Mouse (Mus musculus) midbrain, embryonic 10.5 days (tissue): Measurements from ENCODE around the gene Mgat3. TPM values are rescaled to one million over a fixed set of nuclear protein-coding genes. Genes with fewer than 3 reads are reported as not detected.

Experiments
- DNase-seq: peaks from one replicate; pipeline ENCODE4 v3.0.0-alpha.2; 2017; ENCODE audit warnings: low spot score
- H3K27ac ChIP-seq: fragments of 300-500 bp; sonication (generic); replicated peaks from 2 replicates; pipeline ENCODE4 v1.5.1; 2016; ENCODE audit warnings: mild to moderate bottlenecking
- H3K27me3 ChIP-seq: fragments of 300-500 bp; sonication (generic); 2 replicates; pipeline ENCODE4 v1.6.1; 2016; ENCODE audit warnings: low read depth, mild to moderate bottlenecking; ENCODE audit not compliant: poor library complexity, severe bottlenecking
- H3K36me3 ChIP-seq: fragments of 300-500 bp; sonication (generic); 2 replicates; pipeline ENCODE4 v1.6.1; 2016; ENCODE audit warnings: mild to moderate bottlenecking, moderate library complexity
- H3K4me1 ChIP-seq: fragments of 300-500 bp; sonication (generic); 2 replicates; pipeline ENCODE4 v1.6.1; 2016
- H3K4me3 ChIP-seq: fragments of 300-500 bp; sonication (generic); 2 replicates; pipeline ENCODE4 v1.5.1; 2016; ENCODE audit warnings: mild to moderate bottlenecking, moderate library complexity
- H3K9me3 ChIP-seq: fragments of 300-500 bp; sonication (generic); replicated peaks from 2 replicates; pipeline ENCODE4 v1.6.1; 2016; ENCODE audit warnings: mild to moderate bottlenecking
- WGBS: fragments of 180-500 bp; shearing (Covaris S2); methylation state at CpG from one replicate; pipeline ENCODE4 v1.1.7; 2016; 5-methylcytosine and 5-hydroxymethylcytosine counted together
- polyA plus RNA-seq: library from polyadenylated mRNA; unstranded; fragments of >200 nt; fragmentation: Nextera tagmentation; extraction: Ambion mirVana; gene quantifications from 2 replicates; pipeline ENCODE4 v1.2.1, GENCODE M21; 2016

Gene Mgat3
- polyA plus RNA-seq, 1 experiment from 2014 or later = 5.9 TPM

DNA sequence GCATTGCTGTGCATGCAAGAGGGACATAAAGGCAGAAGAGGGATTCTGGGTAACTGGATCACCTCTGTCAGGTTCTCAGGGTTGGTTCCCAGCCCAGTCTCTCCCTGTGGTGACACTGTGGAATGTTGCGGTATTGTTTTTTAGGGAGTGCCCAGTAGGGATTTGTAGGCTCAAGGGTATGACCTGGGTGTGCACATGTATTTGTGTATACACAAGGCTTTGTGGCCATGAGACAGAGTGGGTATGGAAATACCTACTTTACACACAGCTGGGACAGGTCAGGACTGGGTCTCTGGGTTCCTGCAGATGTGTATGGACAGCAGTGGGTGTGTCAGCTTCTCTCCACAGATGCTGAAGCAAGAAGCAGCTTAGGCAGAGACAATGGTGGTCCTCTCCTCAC is 4.0 kb upstream of the Mgat3 start:
- no peak overlapping the region for H3K4me3 ChIP-seq
- DNase-seq = no peak
- no peak overlapping the region for H3K27ac ChIP-seq
- peaks cover 34% of the 10 kb centered on the region for H3K4me1 ChIP-seq
- H3K36me3 ChIP-seq = no peaks in the 10 kb centered on the region
- no peaks in the 10 kb centered on the region for H3K9me3 ChIP-seq
- peaks cover 31% of the 10 kb centered on the region for H3K27me3 ChIP-seq
- WGBS = 100% methylated on average over 1 of the region's 1 CpGs

DNA sequence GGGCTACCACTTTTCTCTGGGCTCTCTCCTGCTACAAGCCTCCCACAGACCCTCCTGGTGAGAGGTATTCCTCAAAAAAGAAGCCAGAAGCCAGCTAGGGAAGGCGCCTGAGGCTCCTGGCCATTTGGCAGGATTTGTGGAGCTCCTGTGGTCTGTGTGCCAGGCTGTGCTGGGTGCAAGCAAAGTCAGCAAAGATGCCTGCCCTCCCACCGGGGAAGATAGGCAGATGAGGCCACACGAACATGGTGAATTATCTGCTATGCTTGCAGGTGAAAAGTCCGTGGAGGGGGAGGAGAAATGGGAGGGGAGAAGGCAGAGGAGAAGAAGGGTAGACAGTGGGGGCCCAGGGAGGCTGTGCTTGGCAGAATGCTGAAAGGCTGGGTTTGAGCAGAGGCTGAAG is 3.2 kb upstream of the Mgat3 start:
- H3K4me3 ChIP-seq = no peak overlapping the region
- WGBS = 55% methylated on average over 4 of the region's 4 CpGs
- no peak for DNase-seq
- H3K27ac ChIP-seq = 0 out of 2 replicates have a peak overlapping the region, but pooled peaks have one; percentile 2
- peaks cover 31% of the 10 kb centered on the region for H3K27me3 ChIP-seq
- H3K36me3 ChIP-seq = no peaks in the 10 kb centered on the region
- H3K4me1 ChIP-seq = peaks cover 43% of the 10 kb centered on the region
- no peaks in the 10 kb centered on the region for H3K9me3 ChIP-seq

DNA sequence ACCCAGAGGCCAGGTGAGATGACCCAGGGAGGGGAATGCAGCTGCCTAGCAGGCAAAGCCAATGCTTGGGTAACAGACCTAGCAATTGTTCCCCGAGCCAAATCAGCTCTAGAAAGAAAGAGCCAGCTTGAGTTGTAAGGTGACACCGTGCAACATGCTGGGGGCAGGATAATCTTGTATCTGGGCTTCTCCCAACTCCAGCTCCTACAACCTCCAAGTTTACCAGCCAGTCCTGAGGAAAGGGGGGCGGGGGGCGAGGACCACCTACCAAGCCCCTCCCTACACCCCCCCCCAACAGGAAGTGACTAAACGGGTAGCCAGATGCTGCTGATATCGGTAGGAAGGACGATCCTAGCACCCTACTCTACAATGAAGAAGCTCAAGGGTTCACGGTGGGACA is 2.2 kb upstream of the Mgat3 start:
- Histone ChIP-seq H3K4me3 (peak overlapping the region; percentile 22; the same call in 1 of the 2 replicates), H3K9me3 (no peaks in the 10 kb centered on the region), H3K4me1 (peaks cover 51% of the 10 kb centered on the region), H3K27ac (0 out of 2 replicates have a peak overlapping the region, but pooled peaks have one; percentile 9), H3K36me3 (no peaks in the 10 kb centered on the region), H3K27me3 (peaks cover 31% of the 10 kb centered on the region)
- DNase-seq = no peak
- 8% methylated on average over 8 of the region's 8 CpGs for WGBS

- Histone ChIP-seq H3K27me3 (peaks cover 31% of the 10 kb centered on the region), H3K27ac (0 out of 2 replicates have a peak overlapping the region, but pooled peaks have one; percentile 9), H3K36me3 (no peaks in the 10 kb centered on the region), H3K4me1 (peaks cover 53% of the 10 kb centered on the region), H3K4me3 (peak overlapping the region; percentile 22; the same call in 1 of the 2 replicates), H3K9me3 (no peaks in the 10 kb centered on the region)
- 16% methylated on average over 6 of the region's 6 CpGs for WGBS
- DNase-seq = no peak
Measured at GRCm38 (mm10) chr15:80171791-80172190, 1.7 kb upstream of the Mgat3 start.

- Histone ChIP-seq H3K4me1 (peaks cover 54% of the 10 kb centered on the region), H3K9me3 (no peaks in the 10 kb centered on the region), H3K4me3 (peak overlapping the region; percentile 97), H3K27me3 (peaks cover 31% of the 10 kb centered on the region), H3K36me3 (no peaks in the 10 kb centered on the region), H3K27ac (peak overlapping the region; percentile 98)
- peak; percentile 62 for DNase-seq
- under 1% methylated on average over 52 of the region's 60 CpGs for WGBS
Measured at GRCm38 (mm10) chr15:80173781-80174597, 468 bp downstream of the Mgat3 start.

DNA sequence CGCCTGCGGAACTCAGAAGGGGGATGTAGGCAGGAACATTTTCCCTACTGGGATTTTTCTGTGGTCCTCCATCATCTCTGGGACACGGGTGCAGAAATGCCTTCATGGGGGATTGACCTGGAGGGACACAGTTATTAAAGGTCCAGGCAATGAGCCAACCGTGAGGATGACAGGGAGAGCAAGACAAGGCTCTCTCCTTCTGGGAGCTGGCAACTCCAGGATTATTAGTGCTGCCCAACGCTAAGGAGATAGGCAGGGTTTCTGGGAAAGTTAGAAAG is 1.0 kb downstream of the Mgat3 start:
- no peak for DNase-seq
- Histone ChIP-seq H3K4me1 (peaks cover 52% of the 10 kb centered on the region), H3K9me3 (no peaks in the 10 kb centered on the region), H3K27ac (peak overlapping the region; percentile 98), H3K36me3 (no peaks in the 10 kb centered on the region), H3K27me3 (peaks cover 31% of the 10 kb centered on the region), H3K4me3 (peak overlapping the region; percentile 97)
- 0% methylated on average over 5 of the region's 5 CpGs for WGBS

- Histone ChIP-seq H3K4me1 (peaks cover 47% of the 10 kb centered on the region), H3K27ac (no peak overlapping the region), H3K27me3 (peaks cover 26% of the 10 kb centered on the region), H3K36me3 (0 out of 2 replicates have a peak, but pooled peaks cover under 1% of the 10 kb centered on the region), H3K4me3 (peak overlapping the region; percentile 97), H3K9me3 (no peaks in the 10 kb centered on the region)
- DNase-seq = no peak
- 85% methylated on average over 9 of the region's 9 CpGs for WGBS
Measured at GRCm38 (mm10) chr15:80175316-80175715, 1.8 kb downstream of the Mgat3 start.

- 86% methylated on average over 6 of the region's 6 CpGs for WGBS
- Histone ChIP-seq H3K27me3 (peaks cover 22% of the 10 kb centered on the region), H3K4me1 (peaks cover 47% of the 10 kb centered on the region), H3K27ac (no peak overlapping the region), H3K4me3 (no peak overlapping the region), H3K36me3 (peaks cover 5% of the 10 kb centered on the region; the same call in 1 of the 2 replicates), H3K9me3 (no peaks in the 10 kb centered on the region)
- no peak for DNase-seq
Measured at GRCm38 (mm10) chr15:80175756-80176155, 2.2 kb downstream of the Mgat3 start.

DNA sequence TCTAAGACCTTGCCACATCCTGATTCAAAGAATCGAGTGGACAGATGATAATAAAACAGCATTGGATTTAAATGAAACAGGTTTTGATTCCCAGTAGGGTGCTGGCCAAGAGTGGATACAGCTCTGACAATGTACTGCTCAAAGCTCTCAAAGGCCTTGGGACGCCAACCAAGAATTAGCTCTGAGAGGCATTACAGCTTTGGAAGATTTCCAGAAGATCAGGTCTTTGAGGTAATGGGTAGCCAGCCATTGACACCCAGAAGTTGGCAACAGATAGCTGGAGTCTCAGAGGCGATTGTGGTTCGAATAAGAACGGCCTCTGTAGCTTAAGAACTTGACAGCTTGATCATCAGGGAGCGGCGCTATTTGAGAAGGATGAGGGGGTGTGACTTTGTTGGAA is 8.0 kb downstream of the Mgat3 start:
- Histone ChIP-seq H3K9me3 (no peaks in the 10 kb centered on the region), H3K4me1 (0 out of 2 replicates have a peak, but pooled peaks cover 3% of the 10 kb centered on the region), H3K27me3 (no peaks in the 10 kb centered on the region), H3K27ac (no peak overlapping the region), H3K4me3 (no peak overlapping the region), H3K36me3 (peaks cover 27% of the 10 kb centered on the region)
- no peak for DNase-seq
- 92% methylated on average over 7 of the region's 7 CpGs for WGBS

DNA sequence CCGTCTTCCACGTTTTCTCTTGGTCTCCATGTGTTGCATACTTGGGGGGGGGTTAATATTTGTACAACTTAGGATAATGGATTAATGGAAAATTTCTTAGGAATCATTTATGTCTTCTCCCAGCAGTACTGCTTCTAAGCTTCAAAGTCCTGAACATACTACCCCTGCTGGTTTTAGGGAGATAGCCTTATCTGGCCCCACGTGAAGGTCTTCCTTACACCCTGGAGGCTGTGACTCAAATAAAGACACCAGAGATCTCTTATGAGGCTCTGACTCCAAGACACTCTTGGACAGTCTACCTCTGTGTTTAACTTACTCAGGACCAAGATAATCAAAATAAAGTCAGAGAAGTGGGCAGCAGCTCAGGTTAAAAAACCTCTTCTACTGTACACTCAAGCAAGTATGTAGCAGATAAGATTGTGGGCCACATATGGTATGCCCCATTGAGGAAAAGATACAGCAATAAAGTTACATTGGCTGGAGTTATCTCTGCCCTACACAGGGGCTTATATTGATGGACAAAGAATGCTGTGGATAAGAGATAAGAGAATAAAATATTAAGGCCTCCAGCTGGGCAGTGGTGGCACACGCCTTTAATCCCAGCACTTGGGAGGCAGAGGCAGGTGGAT is 8.7 kb downstream of the Mgat3 start:
- Histone ChIP-seq H3K4me3 (no peak overlapping the region), H3K4me1 (no peaks in the 10 kb centered on the region)
- 93% methylated on average over 4 of the region's 4 CpGs for WGBS

DNA sequence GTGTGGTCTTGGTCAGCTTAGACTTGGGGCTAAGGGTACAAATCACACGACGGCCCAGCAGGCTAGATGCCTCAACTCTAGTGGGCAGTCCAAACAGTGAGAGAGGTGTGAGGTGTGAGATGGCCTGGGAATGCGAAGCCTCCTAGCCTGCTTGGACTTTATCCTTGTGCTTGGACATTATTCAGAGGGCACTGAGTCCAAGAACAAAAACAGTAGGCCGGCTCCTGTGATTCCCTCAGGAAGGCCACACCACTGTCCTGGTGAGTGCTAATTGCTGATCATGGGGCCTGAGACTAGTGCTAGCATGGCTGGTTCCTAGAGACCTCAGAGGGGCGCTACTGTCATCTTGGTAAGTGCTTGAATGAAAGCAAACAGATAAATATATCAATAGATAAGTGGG is 15.4 kb downstream of the Mgat3 start:
- peaks cover 17% of the 10 kb centered on the region for H3K4me1 ChIP-seq
- no peaks in the 10 kb centered on the region for H3K36me3 ChIP-seq
- no peak overlapping the region for H3K27ac ChIP-seq
- H3K27me3 ChIP-seq = no peaks in the 10 kb centered on the region
- no peak overlapping the region for H3K4me3 ChIP-seq
- DNase-seq = no peak
- 80% methylated on average over 5 of the region's 5 CpGs for WGBS
- no peaks in the 10 kb centered on the region for H3K9me3 ChIP-seq

More for the DNA sequence above, 8.7 kb downstream of the Mgat3 start:
- peaks cover 27% of the 10 kb centered on the region for H3K36me3 ChIP-seq
- no peak for DNase-seq
- H3K9me3 ChIP-seq = no peaks in the 10 kb centered on the region
- no peaks in the 10 kb centered on the region for H3K27me3 ChIP-seq
- H3K27ac ChIP-seq = no peak overlapping the region

GRCm38 (mm10) chr15:80190075-80190474 is 16.6 kb downstream of the Mgat3 start:
- no peak overlapping the region for H3K4me3 ChIP-seq
- WGBS = 75% methylated on average over 4 of the region's 4 CpGs
- H3K27ac ChIP-seq = no peak overlapping the region
- H3K9me3 ChIP-seq = no peaks in the 10 kb centered on the region
- no peaks in the 10 kb centered on the region for H3K27me3 ChIP-seq
- no peaks in the 10 kb centered on the region for H3K36me3 ChIP-seq
- DNase-seq = no peak
- H3K4me1 ChIP-seq = peaks cover 19% of the 10 kb centered on the region
